Mouse (Mus musculus) lung, postnatal 36 days (tissue): Measurements from ENCODE around the gene Ms4a18.

Experiments used
- DNase-seq: peaks from one replicate; pipeline ENCODE4 v3.0.0; 2022; ENCODE audit warnings: mixed read lengths

The Ms4a18 gene

DNA sequence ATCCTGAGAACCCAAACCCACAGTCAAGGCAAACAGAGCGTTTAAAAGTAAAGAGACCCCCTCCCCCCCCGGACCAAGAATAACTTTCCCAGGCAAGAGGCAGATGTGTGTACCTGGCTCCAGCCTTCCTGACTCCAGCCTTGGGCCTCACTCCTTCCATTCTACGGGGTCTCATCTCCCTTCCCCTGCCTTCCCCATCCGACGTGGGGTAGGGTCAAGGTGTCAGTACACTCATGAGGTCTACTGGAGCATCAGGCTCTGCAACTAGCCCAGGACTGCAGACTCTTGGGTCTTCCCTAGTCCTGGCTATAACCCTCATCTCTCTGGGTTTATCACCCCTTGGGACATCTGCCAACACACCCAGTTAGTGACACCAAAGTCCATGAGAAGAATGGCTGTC, 37.6 kb downstream of the Ms4a18 start:
- DNase-seq, result no peak

DNA sequence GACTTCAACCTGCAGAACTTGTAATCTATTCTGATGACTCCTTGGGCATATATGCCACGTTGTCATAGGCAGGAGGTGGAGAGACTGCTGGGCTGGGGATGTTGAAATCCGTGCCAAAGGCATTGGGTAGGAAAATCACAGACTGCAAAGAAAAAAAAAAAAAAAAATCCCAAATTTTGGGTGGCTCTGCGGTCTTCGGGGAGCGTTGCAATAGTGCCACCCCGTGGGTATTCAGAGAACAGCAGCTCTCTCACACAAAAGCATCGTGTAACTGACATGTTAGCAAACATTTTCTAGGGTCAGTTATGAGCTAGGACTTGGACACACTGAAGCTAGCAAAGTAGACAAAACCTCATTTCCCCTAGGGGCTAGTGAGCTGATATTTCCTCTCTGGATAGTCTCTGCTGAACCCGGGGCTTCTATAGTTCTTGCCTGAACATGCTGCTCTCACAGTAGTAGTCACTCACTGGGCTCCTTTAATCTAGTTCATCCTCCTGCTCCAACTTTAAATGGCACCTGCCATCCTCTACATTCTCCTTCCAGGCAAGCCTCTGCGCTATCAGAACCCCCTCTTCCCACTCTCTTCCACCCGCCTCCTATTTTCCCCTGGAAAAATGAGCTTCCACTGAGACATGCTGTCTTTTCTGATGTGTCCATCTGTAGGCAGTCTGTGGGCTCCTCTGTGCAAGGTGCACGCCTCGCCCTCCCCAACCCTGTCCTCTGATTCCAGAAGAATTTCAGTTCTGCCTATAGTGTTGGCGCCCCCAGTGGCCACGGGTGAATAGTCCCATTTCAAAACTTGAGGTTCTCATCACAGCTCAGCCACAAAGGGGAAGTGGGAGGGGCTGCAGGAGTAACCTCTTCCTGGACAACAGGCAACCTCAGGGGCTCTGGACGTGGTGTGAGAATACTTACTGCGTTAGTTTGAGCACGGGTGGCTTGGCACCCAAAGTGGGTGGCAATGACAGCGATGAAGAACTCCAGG, 38.4 kb downstream of the Ms4a18 start:
- DNase-seq, result peak; percentile 94

DNA sequence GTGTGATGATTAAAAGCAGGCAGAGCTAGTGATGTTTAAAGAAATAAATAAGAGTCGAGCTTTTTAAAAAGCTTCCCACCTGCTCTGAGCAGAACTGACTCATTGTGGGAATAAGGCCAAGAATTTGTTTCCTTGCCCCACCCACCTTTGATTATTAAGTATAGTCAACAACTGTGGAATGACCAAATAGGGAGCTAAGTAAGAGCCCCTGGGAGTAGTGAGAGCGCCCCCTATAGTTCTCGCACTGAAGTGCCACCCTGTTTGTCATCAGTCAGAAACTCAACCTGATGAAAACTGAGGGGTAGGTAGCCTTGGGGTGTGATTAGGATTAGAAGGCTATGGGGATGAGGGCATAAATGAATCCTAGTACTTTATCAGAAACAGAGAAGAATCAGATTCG, 41.5 kb downstream of the Ms4a18 start:
- DNase-seq, result peak; percentile 42

DNA sequence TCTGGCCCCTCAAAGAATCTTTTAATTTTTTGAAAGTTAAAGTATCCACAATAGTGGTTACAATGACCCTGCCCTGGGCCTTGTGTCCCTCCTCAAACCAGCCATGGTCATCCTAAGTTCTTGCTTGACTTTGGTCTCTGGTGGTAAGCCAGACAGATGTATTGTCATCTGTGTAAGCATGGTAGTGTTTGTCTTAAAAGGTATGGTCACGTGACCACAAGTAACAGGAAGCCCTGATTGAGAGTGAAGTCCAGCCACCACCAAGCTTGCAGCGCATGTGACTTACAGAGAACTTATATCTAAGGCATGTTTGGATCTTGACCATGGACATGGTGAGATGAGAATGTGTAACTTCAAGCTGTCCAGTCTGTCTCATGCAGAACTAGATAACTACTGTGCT, 42.6 kb downstream of the Ms4a18 start:
- DNase-seq, result no peak

DNA sequence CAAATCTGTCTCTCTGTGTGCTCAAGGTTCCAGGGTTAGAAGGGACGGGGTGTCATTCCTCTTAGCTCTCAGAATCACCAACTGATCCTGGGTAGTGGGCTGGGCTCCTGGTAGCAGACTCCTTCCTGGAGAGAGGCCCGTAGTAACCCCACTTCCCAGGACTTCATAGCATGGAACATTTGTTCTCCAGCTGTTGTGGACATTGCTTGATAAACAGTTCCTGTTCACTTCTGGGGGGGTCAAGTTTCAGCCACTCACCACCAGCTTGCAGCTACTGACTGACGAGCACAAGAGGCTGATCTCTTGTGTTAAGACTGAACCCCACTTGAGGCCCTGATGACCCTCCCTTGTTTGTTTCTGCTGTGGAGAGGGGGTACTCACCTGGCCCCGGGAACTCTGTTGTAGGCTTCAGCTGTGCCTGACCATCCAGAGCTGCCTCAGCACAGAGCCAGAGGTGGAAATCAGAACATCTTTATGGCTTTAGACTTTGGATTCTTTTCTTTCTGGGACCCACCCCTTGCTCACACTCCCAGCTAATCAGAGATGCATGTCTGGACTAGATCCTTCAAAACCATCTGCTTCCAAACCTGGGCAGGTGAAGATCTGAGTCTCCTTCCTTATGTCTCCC, 43.5 kb downstream of the Ms4a18 start, which contains the start of gene Ms4a10:
TSS of gene Ms4a10 (minus strand) at position 433 of the 628 bp plus-strand sequence.
- DNase-seq, result no peak

DNA sequence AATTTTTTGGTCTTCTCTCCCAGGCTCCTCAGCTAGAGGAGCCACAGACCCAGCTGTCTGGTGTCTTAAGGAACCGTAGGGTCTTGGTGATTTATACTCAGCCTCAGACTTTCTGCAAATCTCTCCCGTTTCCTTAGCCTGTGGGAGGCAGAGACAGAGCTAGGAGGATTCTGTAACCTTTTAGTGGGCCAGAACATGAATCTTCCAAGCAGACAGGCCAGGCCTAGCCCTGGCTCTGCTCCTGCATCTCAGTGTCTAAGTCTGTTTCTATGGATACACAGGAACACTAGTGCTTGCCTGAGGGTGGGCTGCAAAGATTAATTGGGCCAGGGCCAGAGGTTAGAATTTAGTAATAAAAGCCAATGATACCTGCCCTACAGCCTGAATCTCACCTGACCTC, 44.6 kb downstream of the Ms4a18 start:
- DNase-seq, result no peak

DNA sequence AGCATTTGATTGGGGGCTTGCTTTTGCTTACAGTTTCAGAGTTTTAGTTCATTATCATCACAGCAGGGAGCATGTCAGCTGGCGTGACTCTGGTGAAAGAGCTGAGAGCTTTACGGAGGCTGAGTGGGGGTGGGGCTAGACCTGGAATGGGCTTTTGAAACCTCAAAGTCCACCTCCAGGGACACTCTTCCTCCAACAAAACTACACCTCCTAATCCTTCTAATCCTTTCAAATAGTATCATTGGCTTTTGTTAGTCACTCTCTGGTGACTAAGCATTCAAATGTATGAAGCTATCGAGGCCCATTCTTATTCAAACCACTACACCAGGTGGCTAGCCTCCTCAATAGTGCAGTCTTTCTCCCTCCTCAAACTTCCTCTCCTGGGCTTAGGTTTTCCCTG, 45.2 kb downstream of the Ms4a18 start:
- no peak for DNase-seq

DNA sequence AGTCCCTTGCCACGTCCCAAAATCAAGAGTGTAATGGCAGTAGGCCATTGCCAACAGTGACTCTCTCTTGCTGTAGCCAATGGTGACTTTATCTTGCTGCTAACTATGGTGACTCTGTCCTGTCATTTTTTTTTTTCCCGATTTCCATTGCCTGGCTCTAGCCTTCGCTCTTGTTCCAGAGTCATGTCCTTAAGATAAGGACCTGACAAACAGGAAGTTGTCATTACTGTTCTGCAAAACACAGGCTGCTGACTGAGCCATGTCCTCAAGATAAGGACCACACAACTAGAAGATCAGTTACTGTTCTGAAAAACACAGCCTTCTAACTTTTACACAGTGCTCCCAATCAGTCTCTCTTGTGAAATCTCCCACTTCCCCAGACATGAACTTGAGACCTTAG, 47.4 kb downstream of the Ms4a18 start:
- DNase-seq, result no peak

DNA sequence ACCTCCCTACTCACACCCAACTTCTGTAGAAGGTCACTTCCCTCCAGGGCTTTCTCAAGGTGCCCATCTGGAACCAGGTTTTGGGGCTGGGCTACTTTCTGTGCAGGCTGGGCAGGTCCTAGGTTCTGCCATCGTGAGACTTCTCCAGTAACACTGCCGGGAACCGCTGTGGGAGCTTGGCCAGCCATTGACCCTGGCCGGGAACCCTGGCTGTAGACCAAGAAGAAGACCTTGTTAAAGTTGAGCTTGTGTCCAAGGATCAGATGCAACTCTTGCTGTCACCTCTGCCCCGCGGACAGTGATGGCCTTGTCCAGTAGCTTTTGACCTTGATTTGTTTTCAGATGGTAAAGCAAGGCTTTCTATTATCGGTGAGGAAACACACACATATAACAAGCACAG, 49.3 kb downstream of the Ms4a18 start:
- no peak for DNase-seq

DNA sequence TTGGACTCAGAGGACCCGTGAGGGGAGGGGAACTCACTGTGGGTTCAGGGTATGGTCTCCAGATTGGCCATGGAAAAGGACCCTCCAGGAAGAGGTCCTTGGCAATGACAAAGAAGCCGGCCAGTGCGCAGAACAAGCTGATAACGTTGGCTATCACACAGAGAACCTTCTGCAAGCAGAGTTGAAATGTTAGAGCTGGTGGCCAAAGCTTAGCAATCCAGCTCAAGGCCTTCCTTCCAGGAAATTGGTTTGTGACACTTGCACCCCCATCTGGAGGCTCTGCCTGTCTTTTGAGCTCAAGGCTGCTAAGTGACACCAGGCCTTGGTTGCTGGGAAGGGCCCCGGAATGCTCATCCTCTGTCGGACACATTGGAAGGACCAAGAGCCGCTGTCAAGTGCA, 52.1 kb downstream of the Ms4a18 start:
- no peak for DNase-seq

DNA sequence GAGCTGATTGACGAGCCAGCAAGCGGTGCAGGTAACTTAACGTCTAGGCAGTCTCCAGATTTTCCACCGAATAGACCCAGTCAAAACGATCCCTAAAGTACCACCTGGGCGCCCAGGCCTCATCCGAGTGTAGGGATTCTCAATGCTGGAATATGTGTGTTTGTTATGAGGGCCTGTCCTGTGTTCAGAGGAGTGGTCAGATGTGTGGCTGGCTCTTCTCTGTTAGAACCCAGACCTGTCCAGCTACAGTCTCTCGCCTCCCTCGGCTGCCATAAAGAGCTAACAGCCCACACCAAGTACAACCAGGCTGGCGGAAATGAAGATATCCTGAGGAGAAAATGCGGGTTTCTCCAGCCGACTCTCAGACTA, 57.9 kb downstream of the Ms4a18 start:
- DNase-seq, result no peak

DNA sequence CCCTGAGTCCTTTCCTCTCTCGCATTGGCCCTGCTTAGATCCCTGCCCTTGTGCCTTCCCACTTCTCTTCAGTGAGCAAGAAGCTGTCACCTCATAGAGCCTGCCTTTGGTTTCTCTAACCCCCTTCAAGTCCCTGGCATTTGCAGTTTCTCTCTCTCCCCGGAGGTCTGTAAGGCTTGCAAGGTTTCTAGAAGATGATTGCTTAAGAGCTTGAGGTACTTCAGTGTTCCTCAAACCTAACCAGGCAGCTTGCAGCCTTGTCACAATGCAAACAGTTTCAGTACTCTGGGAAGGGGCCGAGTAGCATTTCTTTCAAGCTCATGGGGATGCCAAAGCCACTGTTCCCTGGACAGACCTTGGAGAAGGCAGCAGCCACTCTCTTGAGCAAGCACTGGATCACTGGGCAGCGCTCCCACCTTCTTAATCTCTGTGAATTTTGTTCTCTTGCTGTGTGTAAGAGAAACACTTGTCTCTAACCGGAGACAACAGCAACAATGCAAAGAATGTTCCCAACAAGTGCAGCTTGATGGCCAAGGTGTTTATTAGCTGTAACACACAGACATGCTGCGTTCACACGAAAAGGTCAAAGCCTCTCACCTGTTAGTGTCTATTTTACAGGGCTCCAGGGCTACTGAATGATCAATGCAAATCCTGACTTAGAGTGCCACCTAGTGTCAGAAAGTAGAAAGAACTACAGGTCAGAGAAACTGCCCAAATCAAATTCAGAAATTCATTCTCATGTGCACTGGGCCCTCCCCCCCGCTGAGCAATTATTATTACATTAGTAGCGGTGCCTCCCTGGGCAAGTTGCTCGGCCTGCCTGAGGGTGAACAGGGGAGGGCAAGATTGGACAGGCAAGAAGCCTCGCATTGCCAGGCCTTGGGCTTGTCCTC, 58.5 kb downstream of the Ms4a18 start:
- DNase-seq, result peak; percentile 89

DNA sequence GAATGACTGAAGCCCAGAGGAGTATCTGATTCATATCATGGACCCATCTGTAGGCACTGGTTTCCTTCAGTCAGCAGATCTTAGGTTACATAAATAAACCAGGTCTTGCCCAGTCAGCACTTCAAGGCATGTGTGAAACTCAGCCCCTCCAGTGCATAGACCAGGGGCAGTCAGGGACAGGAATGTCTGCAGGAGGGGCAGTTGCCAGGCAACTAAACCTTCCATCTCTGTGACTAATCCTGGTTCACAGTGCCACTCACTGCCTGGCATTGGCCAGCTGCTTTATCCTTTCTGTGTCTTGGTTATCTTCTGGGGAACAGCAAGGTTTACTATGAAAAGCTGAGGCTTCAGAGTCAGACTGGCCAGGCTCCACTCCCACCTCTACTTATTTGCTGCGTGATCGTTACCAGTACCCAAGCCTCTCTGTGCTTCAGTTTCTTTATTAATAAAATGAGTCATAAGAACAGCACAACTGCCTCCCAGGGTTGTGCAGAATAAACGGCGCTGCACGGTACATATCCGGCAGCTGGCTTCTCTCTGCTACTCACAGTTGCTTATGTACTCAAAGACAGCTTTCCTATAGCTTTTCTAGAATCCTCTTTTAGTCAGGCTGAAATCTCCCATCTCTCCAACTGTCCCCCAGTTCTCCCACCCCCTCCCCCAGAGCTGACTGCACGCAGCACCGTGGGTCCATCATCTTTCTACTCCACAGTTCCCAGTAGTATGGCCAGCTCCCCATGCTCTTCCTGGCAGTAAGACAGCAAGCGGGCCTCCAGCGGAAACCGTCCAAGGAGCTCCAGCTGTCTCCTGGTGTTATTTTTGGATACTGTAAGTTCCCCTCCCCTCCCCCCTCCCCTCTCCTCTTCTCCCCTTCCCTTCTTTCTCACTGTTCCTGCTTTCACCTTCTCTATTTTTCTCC, 65.6 kb downstream of the Ms4a18 start:
- peak; percentile 33 for DNase-seq

DNA sequence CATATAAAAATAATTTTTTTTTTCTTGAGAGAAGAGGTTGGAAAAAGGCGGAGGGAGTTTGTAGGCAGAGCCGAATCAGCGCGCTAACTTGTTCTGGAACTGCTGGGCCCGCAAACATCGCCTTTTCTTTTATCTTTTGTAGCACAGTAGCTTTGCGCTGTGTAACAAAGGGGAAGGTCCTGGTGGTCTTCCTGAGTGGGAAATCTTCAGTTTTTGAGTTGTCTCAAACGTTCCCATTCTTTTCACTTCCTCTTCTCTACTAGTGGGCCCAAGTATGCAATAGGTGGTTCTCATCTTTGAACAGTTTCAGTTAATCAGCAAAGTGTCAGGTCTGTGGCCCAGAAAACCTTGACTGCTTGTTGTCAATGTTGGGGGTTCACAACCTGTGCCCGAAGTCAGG, 68.3 kb downstream of the Ms4a18 start:
- DNase-seq, result no peak

DNA sequence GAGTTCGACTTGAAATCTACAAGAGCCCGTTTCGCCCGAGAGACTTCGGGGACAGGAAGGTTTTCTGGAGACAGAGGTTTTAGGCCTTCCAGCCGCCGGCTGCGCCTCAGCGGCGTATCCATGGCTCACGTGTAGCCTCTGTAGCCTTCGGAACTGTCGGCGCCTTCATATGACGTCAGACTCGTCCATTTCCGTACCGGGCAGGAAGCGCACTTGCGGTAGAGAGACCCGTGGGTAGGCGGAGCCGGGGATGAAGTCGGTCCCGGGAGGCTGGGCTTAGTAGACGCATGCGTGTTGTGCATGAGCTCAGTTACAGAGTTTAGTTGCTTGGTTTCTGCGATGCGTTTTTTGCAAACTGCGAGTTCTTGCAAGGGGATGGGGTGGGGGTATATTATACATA, 68.7 kb downstream of the Ms4a18 start, which contains the start of gene Ccdc86:
TSS of gene Ccdc86 (minus strand) at position 155 of the 400 bp plus-strand sequence.
- DNase-seq, result peak; percentile 99

DNA sequence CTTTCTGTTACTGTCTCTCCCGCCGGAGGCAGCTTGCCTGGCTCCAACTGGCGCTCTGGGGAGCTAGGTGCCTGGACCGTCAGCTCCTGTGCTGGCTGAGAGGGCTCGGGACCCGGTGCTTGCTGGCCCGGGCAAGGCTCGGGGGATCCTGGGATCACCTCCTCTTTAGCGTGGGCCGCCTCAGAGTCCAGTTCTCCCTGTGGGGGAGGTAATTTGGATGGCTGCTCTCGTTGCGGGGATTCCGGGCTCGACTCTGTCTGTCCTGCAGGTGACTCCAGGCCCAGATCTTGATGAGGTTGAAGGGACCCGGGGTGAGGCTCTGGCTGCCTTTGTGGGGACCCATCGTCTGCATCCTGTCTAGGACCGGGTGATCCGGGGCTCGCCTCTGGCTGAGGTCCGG, 69.4 kb downstream of the Ms4a18 start:
- no peak for DNase-seq

DNA sequence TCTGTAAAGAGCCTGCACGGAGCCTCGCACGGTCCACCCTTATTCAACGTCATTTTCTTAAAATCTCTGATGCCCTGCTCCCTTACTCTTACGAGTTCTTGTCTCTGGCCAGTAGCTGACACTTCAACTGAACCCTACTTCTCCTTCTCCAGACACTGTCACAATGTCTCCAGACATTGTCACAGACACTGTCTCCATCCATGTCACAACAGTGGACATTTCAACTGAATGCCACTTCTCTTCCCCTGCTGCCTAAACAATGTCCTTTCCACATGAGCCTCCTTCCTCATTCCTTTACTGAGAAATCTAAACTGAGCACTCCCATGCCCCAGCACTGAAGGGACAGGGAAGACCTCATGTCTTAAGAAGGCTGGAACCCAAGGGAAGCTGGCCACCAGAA, 70.6 kb downstream of the Ms4a18 start:
- DNase-seq, result no peak
